Mouse (Mus musculus) MEL (cell line): ENCODE data around the gene Ubr1. TPM values are rescaled to one million over a fixed set of nuclear protein-coding genes. Genes with fewer than 3 reads are reported as not detected.

Source experiments
- DNase-seq: peaks from one replicate; pipeline ENCODE4 v3.0.0; 2011; ENCODE audit warnings: low read depth, low spot score
- H3K27ac ChIP-seq: 2 replicates; pipeline ENCODE4 v1.5.1; 2012; ENCODE audit warnings: low read depth, mild to moderate bottlenecking, control low read depth, low read length, moderate library complexity; ENCODE audit not compliant: control insufficient read depth
- H3K27me3 ChIP-seq, 2 experiments: fragments of 150-350 bp in 1 of 2; sonication (generic) in 1 of 2; 2 replicates each; pipeline ENCODE4 v1.6.1; 2012; ENCODE audit warnings: low read length in 2 of 2, mild to moderate bottlenecking in 2 of 2, improper control_type of control experiment in 1 of 2, moderate library complexity in 1 of 2; ENCODE audit not compliant: insufficient read depth in 2 of 2, control insufficient read depth in 1 of 2
- H3K36me3 ChIP-seq, 2 experiments: 2 replicates each; pipeline ENCODE4 v1.6.1; 2012 to 2014; ENCODE audit warnings: low read length in 2 of 2, improper control_type of control experiment in 1 of 2, inconsistent platforms in 1 of 2, mild to moderate bottlenecking in 1 of 2; ENCODE audit not compliant: insufficient read depth in 2 of 2, control insufficient read depth in 1 of 2
- H3K4me1 ChIP-seq, 2 experiments: fragments of 150-350 bp in 1 of 2; sonication (generic) in 1 of 2; 2 replicates each; pipeline ENCODE4 v1.6.1; 2012; ENCODE audit warnings: low read length in 2 of 2, improper control_type of control experiment in 1 of 2, mild to moderate bottlenecking in 1 of 2; ENCODE audit not compliant: insufficient read depth in 2 of 2, control insufficient read depth in 1 of 2
- H3K4me3 ChIP-seq, 2 experiments: fragments of 150-350 bp in 1 of 2; sonication (generic) in 1 of 2; 2 replicates each; pipeline ENCODE4 v1.5.1; 2012; ENCODE audit warnings: low read depth in 2 of 2, low read length in 2 of 2, mild to moderate bottlenecking in 2 of 2, moderate library complexity in 2 of 2, control low read depth in 1 of 2, improper control_type of control experiment in 1 of 2; ENCODE audit not compliant: control insufficient read depth in 1 of 2, insufficient read depth in 1 of 2
- H3K79me2 ChIP-seq: 2 replicates; pipeline ENCODE4 v1.6.1; 2012; ENCODE audit warnings: mild to moderate bottlenecking, low read length, moderate library complexity; ENCODE audit not compliant: control insufficient read depth, poor library complexity, insufficient read depth
- H3K9ac ChIP-seq: 2 replicates; pipeline ENCODE4 v1.6.1; 2012; ENCODE audit warnings: low read depth, mild to moderate bottlenecking, control low read depth, low read length, moderate library complexity; ENCODE audit not compliant: control insufficient read depth, poor library complexity, severe bottlenecking
- H3K9me3 ChIP-seq: fragments of 150-350 bp; sonication (generic); replicated peaks from 2 replicates; pipeline ENCODE4 v1.6.1; 2012; ENCODE audit warnings: mild to moderate bottlenecking, low read length, improper control_type of control experiment, moderate library complexity; ENCODE audit not compliant: insufficient read depth
- ETS1 ChIP-seq: IDR thresholded peaks from 2 replicates; pipeline ENCODE4 v1.6.1; 2012; ENCODE audit warnings: low read depth, mild to moderate bottlenecking, inconsistent platforms, low read length, improper control_type of control experiment, moderate library complexity
- GABPA ChIP-seq: IDR thresholded peaks from 2 replicates; pipeline ENCODE4 v1.6.1; 2012; ENCODE audit warnings: low read depth, mild to moderate bottlenecking, inconsistent platforms, low read length, improper control_type of control experiment, moderate library complexity
- GATA1 ChIP-seq: IDR thresholded peaks from 2 replicates; pipeline ENCODE4 v1.6.1; 2011; ENCODE audit warnings: low read depth, low read length, improper control_type of control experiment
- HCFC1 ChIP-seq: IDR thresholded peaks from 2 replicates; pipeline ENCODE4 v1.6.1; 2012; ENCODE audit warnings: low read depth, mild to moderate bottlenecking, inconsistent platforms, low read length, improper control_type of control experiment, moderate library complexity
- JUND ChIP-seq: IDR thresholded peaks from 2 replicates; pipeline ENCODE4 v1.6.1; 2011; ENCODE audit warnings: low read depth, mild to moderate bottlenecking, improper control_type of control experiment, low read length
- MAX ChIP-seq: IDR thresholded peaks from 2 replicates; pipeline ENCODE4 v1.6.1; 2011; ENCODE audit warnings: low read length, improper control_type of control experiment
- MAZ ChIP-seq: IDR thresholded peaks from 2 replicates; pipeline ENCODE4 v1.6.1; 2012; ENCODE audit warnings: low read depth, mild to moderate bottlenecking, inconsistent platforms, low read length, improper control_type of control experiment
- MYB ChIP-seq: IDR thresholded peaks from 2 replicates; pipeline ENCODE4 v1.6.1; 2011; ENCODE audit warnings: mild to moderate bottlenecking, low read depth, low read length, improper control_type of control experiment
- MYC ChIP-seq: IDR thresholded peaks from 2 replicates; pipeline ENCODE4 v1.6.1; 2011; ENCODE audit warnings: low read depth, mild to moderate bottlenecking, low read length, improper control_type of control experiment, moderate library complexity
- SIN3A ChIP-seq: IDR thresholded peaks from 2 replicates; pipeline ENCODE4 v1.6.1; 2012; ENCODE audit warnings: low read length, improper control_type of control experiment, inconsistent platforms
- UBTF ChIP-seq: IDR thresholded peaks from 2 replicates; pipeline ENCODE4 v1.6.1; 2012; ENCODE audit warnings: low read depth, mild to moderate bottlenecking, inconsistent platforms, low read length, improper control_type of control experiment, moderate library complexity, borderline replicate concordance; ENCODE audit not compliant: insufficient read depth
- USF1 ChIP-seq: IDR thresholded peaks from 2 replicates; pipeline ENCODE4 v1.6.1; 2014; ENCODE audit warnings: low read depth, mild to moderate bottlenecking, inconsistent platforms, low read length, improper control_type of control experiment, moderate library complexity
- USF2 ChIP-seq, 2 experiments: IDR thresholded peaks; 2 replicates each; pipeline ENCODE4 v1.6.1; 2011 to 2012; ENCODE audit warnings: improper control_type of control experiment in 2 of 2, low read length in 2 of 2, borderline replicate concordance in 1 of 2, inconsistent platforms in 1 of 2, low read depth in 1 of 2, mild to moderate bottlenecking in 1 of 2; ENCODE audit not compliant: insufficient read depth in 1 of 2
- ZC3H11A ChIP-seq: IDR thresholded peaks from 2 replicates; pipeline ENCODE4 v1.6.1; 2012; ENCODE audit warnings: low read depth, mild to moderate bottlenecking, inconsistent platforms, low read length, improper control_type of control experiment
- ZNF384 ChIP-seq: IDR thresholded peaks from 2 replicates; pipeline ENCODE4 v1.6.1; 2012; ENCODE audit warnings: low read depth, mild to moderate bottlenecking, inconsistent platforms, low read length, improper control_type of control experiment
- polyA plus RNA-seq, 2 experiments: library from polyadenylated mRNA; stranded (reverse) in 1 of 2; unstranded in 1 of 2; fragments of >175 nt in 1 of 2; fragments of >200 nt in 1 of 2; gene quantifications; 2 replicates each; pipeline versions ENCODE4 v1.2.1 to v1.2.4; 2012; ENCODE audit warnings: low replicate concordance in 2 of 2, low read depth in 1 of 2; ENCODE audit not compliant: insufficient read length in 2 of 2, insufficient read depth in 1 of 2, missing spikeins in 1 of 2
- total RNA-seq: library from RNA; depleted of rRNA; stranded (reverse); fragments of 300-350 nt; gene quantifications from 2 replicates; pipeline ENCODE4 v1.2.3, GENCODE M21; 2012

Gene Ubr1
- total and polyA plus RNA-seq, 3 experiments: 12.8 to 27.8 TPM; not detected in 1

GRCm38 (mm10) chr2:120978693-120979037 lies 8.2 kb upstream of the Ubr1 start (continued):
- TF ChIP-seq SIN3A: 0 out of 2 replicates have a peak, but pooled peaks have one; percentile 63
- peak; percentile 20; the same call in 1 of the 2 replicates for TF ChIP-seq ZC3H11A
- TF ChIP-seq ETS1: no peak
- no peak for TF ChIP-seq UBTF
- TF ChIP-seq USF1: no peak
- no peak for TF ChIP-seq GATA1
- 0 out of 2 replicates have a peak, but pooled peaks have one; percentile 29 for TF ChIP-seq ZNF384
- no peak for TF ChIP-seq MYB
- TF ChIP-seq USF2 (IDR thresholded peaks at IDR 0.05; ENCODE audit: borderline replicate concordance in 1 of 2, insufficient read depth in 1 of 2, low read depth in 1 of 2, low read length in 2 of 2): no peak
- peak; percentile 57 for TF ChIP-seq JUND
- TF ChIP-seq MAX: no peak
- no peak for TF ChIP-seq MYC
- TF ChIP-seq HCFC1: no peak; the same call in 1 of the 2 replicates
- TF ChIP-seq GABPA: no peak

GRCm38 (mm10) chr2:120977926-120978692 lies 7.6 kb upstream of the Ubr1 start:
- Histone ChIP-seq H3K4me3 (peak overlapping the region; percentile 59 to 92), H3K4me1 (peaks cover 0 to 12% of the 10 kb centered on the region in 2 experiments; a peak in 3 of 4 replicates), H3K9ac (peak overlapping the region; percentile 79; the same call in 1 of the 2 replicates), H3K9me3 (no peaks in the 10 kb centered on the region), H3K27ac (peak overlapping the region; percentile 43; the same call in 1 of the 2 replicates), H3K36me3 (peaks cover 0 to 5% of the 10 kb centered on the region in 2 experiments; a peak in 2 of 4 replicates), H3K79me2 (no peaks in the 10 kb centered on the region; the same call in 1 of the 2 replicates), H3K27me3 (no peaks in the 10 kb centered on the region)
- peak; percentile 99; the same call in 1 of the 2 replicates for TF ChIP-seq JUND
- no peak for TF ChIP-seq MAX
- TF ChIP-seq USF1: peak; percentile 11; the same call in 1 of the 2 replicates
- 0 out of 2 replicates have a peak, but pooled peaks have one; percentile 30 for TF ChIP-seq MAZ
- peak; percentile 44 for DNase-seq
